Mouse (Mus musculus) CH12.LX (cell line): ENCODE measurements around the gene Cd99l2. TPM values are rescaled to one million over a fixed set of nuclear protein-coding genes. Genes with fewer than 3 reads are reported as not detected.

ENCODE experiments used
- DNase-seq: peaks from one replicate; pipeline ENCODE4 v3.0.0-alpha.2; 2013; ENCODE audit errors: extremely low read depth
- H3K27ac ChIP-seq: 2 replicates; pipeline ENCODE4 v1.5.1; 2012; ENCODE audit warnings: low read depth, mild to moderate bottlenecking, control low read depth, moderate library complexity; ENCODE audit not compliant: insufficient read depth
- H3K27me3 ChIP-seq: replicated peaks from 2 replicates; pipeline ENCODE3; 2012; ENCODE audit warnings: inconsistent platforms
- H3K36me3 ChIP-seq, 2 experiments: replicated peaks in 1 of 2; 2 replicates each; pipeline versions ENCODE3 to v1.6.1; 2012; ENCODE audit warnings: inconsistent platforms in 1 of 2, low read length in 1 of 2, mild to moderate bottlenecking in 1 of 2, mixed read lengths in 1 of 2, moderate library complexity in 1 of 2; ENCODE audit not compliant: control insufficient read depth in 1 of 2, insufficient read depth in 1 of 2
- H3K4me1 ChIP-seq, 2 experiments: 2 replicates each; pipeline ENCODE4 v1.6.1; 2012; ENCODE audit warnings: inconsistent platforms in 1 of 2, moderate library complexity in 1 of 2; ENCODE audit not compliant: insufficient read depth in 2 of 2, control insufficient read depth in 1 of 2
- H3K4me2 ChIP-seq: 2 replicates; pipeline ENCODE4 v1.6.1; 2012; ENCODE audit warnings: low read depth, mild to moderate bottlenecking, control low read depth; ENCODE audit not compliant: poor library complexity, insufficient read depth, severe bottlenecking
- H3K4me3 ChIP-seq, 3 experiments: fragments of 150-350 bp in 1 of 3; sonication (generic) in 1 of 3; replicated peaks in 1 of 3; 2 replicates each; pipeline versions ENCODE3 to v1.5.1; 2011 to 2012; ENCODE audit warnings: low read depth in 2 of 3, low read length in 2 of 3, mild to moderate bottlenecking in 2 of 3, moderate library complexity in 2 of 3, control low read depth in 1 of 3, improper control_type of control experiment in 1 of 3, inconsistent platforms in 1 of 3, mixed read lengths in 1 of 3; ENCODE audit not compliant: poor library complexity in 1 of 3
- H3K79me2 ChIP-seq: replicated peaks from 2 replicates; pipeline ENCODE4 v1.6.1; 2012; ENCODE audit warnings: mild to moderate bottlenecking, moderate library complexity; ENCODE audit not compliant: control insufficient read depth, poor library complexity, insufficient read depth, severe bottlenecking; ENCODE audit errors: extremely low read depth
- H3K9ac ChIP-seq: 2 replicates; pipeline ENCODE4 v1.6.1; 2012; ENCODE audit warnings: low read depth, mild to moderate bottlenecking, control low read depth, moderate library complexity; ENCODE audit not compliant: insufficient read depth
- H3K9me3 ChIP-seq: replicated peaks from 2 replicates; pipeline ENCODE3; 2012; ENCODE audit warnings: low read length, inconsistent platforms, mixed read lengths
- BHLHE40 ChIP-seq: IDR thresholded peaks from 2 replicates; pipeline ENCODE4 v1.6.1; 2011; ENCODE audit warnings: mild to moderate bottlenecking, low read depth, low read length, improper control_type of control experiment
- CHD1 ChIP-seq: IDR thresholded peaks from 2 replicates; pipeline ENCODE4 v1.6.1; 2012; ENCODE audit warnings: low read depth, low read length, improper control_type of control experiment, inconsistent platforms
- CHD2 ChIP-seq: IDR thresholded peaks from 2 replicates; pipeline ENCODE4 v1.6.1; 2011; ENCODE audit warnings: low read length, improper control_type of control experiment
- ELF1 ChIP-seq: IDR thresholded peaks from 2 replicates; pipeline ENCODE4 v1.6.1; 2014; ENCODE audit warnings: low read depth, mild to moderate bottlenecking, inconsistent platforms, low read length, improper control_type of control experiment
- EP300 ChIP-seq: IDR thresholded peaks from 2 replicates; pipeline ENCODE4 v1.6.1; 2011; ENCODE audit warnings: low read length, improper control_type of control experiment
- ETS1 ChIP-seq: conservative IDR thresholded peaks from 2 replicates; pipeline ENCODE4 v1.6.1; 2012; ENCODE audit warnings: low read depth, mild to moderate bottlenecking, inconsistent platforms, low read length, improper control_type of control experiment, moderate library complexity
- IRF4 ChIP-seq: IDR thresholded peaks from 2 replicates; pipeline ENCODE4 v1.6.1; 2014; ENCODE audit warnings: low read depth, mild to moderate bottlenecking, inconsistent platforms, low read length, improper control_type of control experiment
- MAFK ChIP-seq: IDR thresholded peaks from 2 replicates; pipeline ENCODE4 v1.6.1; 2011; ENCODE audit warnings: low read length, improper control_type of control experiment; ENCODE audit not compliant: insufficient replicate concordance
- MEF2A ChIP-seq: IDR thresholded peaks from 2 replicates; pipeline ENCODE4 v1.6.1; 2014; ENCODE audit warnings: low read depth, mild to moderate bottlenecking, inconsistent platforms, low read length, improper control_type of control experiment, borderline replicate concordance
- MXI1 ChIP-seq: IDR thresholded peaks from 2 replicates; pipeline ENCODE4 v1.6.1; 2011; ENCODE audit warnings: mild to moderate bottlenecking, low read depth, low read length, improper control_type of control experiment
- NELFE ChIP-seq: IDR thresholded peaks from 2 replicates; pipeline ENCODE4 v1.6.1; 2011; ENCODE audit warnings: low read depth, low read length, improper control_type of control experiment
- POLR2A ChIP-seq: IDR thresholded peaks from 2 replicates; pipeline ENCODE4 v1.6.1; 2011; ENCODE audit warnings: low read depth, mild to moderate bottlenecking, improper control_type of control experiment, low read length
- RAD21 ChIP-seq: IDR thresholded peaks from 2 replicates; pipeline ENCODE4 v1.6.1; 2011; ENCODE audit warnings: low read depth, mild to moderate bottlenecking, low read length, improper control_type of control experiment, moderate library complexity
- RCOR1 ChIP-seq: conservative IDR thresholded peaks from 2 replicates; pipeline ENCODE4 v1.6.1; 2012; ENCODE audit warnings: low read depth, mild to moderate bottlenecking, inconsistent platforms, low read length, improper control_type of control experiment
- SIN3A ChIP-seq: IDR thresholded peaks from 2 replicates; pipeline ENCODE4 v1.6.1; 2012; ENCODE audit warnings: low read length, improper control_type of control experiment, inconsistent platforms
- SMC3 ChIP-seq: IDR thresholded peaks from 2 replicates; pipeline ENCODE4 v1.6.1; 2011; ENCODE audit warnings: low read depth, low read length, improper control_type of control experiment
- TBP ChIP-seq: conservative IDR thresholded peaks from 2 replicates; pipeline ENCODE4 v1.6.1; 2011; ENCODE audit warnings: low read depth, low read length, improper control_type of control experiment
- USF2 ChIP-seq: conservative IDR thresholded peaks from 2 replicates; pipeline ENCODE4 v1.6.1; 2011; ENCODE audit warnings: low read depth, low read length, improper control_type of control experiment
- ZC3H11A ChIP-seq: IDR thresholded peaks from 2 replicates; pipeline ENCODE4 v1.6.1; 2012; ENCODE audit warnings: low read depth, mild to moderate bottlenecking, inconsistent platforms, low read length, improper control_type of control experiment
- ZMIZ1 ChIP-seq: IDR thresholded peaks from 2 replicates; pipeline ENCODE4 v1.6.1; 2012; ENCODE audit warnings: low read depth, mild to moderate bottlenecking, inconsistent platforms, low read length, improper control_type of control experiment
- ZNF384 ChIP-seq: IDR thresholded peaks from 2 replicates; pipeline ENCODE4 v1.6.1; 2012; ENCODE audit warnings: low read depth, low read length, improper control_type of control experiment, inconsistent platforms
- dilution Hi-C: fragments of 300-500 bp; cut with MboI; formaldehyde crosslinking; loops from 2 replicates; pipeline ENCODE4 v1.14.3; 2020; ENCODE audit warnings: low sequenced_read_pairs; ENCODE audit not compliant: extremely low pct_unique_long_range_greater_than_20kb, extremely low pct_ligation_motif_present
- in situ Hi-C: fragments of 300-500 bp; cut with MboI; formaldehyde crosslinking; loops from 3 replicates; pipeline ENCODE4 v1.14.3; 2019; ENCODE audit warnings: low sequenced_read_pairs, low pct_ligation_motif_present, low pct_unique_long_range_greater_than_20kb, mixed read lengths
- polyA plus RNA-seq: library from polyadenylated mRNA; unstranded; fragments of >175 nt; gene quantifications from 2 replicates; pipeline ENCODE4 v1.2.1, GENCODE M21; 2012; ENCODE audit warnings: low read depth; ENCODE audit not compliant: insufficient read length
- total RNA-seq, 2 experiments: library from RNA; depleted of rRNA; stranded (reverse); fragments of 300-350 nt in 1 of 2; fragments of >200 nt in 1 of 2; gene quantifications; 2 replicates each; pipeline ENCODE4 v1.2.3; 2012 to 2014

Cd99l2 gene
- total and polyA plus RNA-seq, 3 experiments, result 9.9 to 13.7 (median 10.4) TPM

DNA sequence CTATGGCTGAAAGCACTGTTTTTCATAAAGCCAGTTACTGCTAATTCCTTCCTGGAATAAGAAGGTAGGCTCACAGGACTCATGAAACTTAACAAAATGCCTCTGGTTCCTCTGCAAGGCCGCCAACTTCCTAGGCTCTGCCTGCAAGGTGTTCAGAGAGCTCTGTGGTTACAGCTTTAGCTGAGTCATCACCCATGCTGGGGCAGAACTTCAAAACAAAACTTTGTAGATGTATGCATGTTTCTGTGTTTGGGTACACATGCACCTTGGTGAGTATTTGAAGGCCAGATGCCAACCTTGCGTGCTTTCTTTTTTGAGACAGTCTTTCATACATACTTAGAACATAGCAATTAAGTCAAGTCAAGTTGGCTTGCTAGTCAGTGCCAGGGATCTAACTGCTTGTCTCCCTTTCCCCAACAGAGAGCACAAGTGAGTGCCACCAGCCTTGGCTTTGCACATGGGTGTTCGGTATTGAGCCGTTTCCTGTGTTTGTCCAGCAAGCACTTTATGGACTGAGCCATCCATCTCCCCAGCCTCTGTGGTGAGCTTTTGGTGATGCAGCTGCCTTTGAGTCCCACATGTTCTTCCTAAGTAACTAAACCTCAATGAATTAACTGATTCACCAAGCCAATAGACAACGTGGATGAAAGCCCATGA lies 23.9 kb downstream of the Cd99l2 start:
- in situ Hi-C loops, result no loop called here
- Histone ChIP-seq H3K4me1 (peaks cover 7 to 11% of the 10 kb centered on the region in 2 experiments), H3K79me2 (no peaks in the 10 kb centered on the region), H3K9me3 (no peaks in the 10 kb centered on the region), H3K4me3 (no peak overlapping the region), H3K27me3 (no peaks in the 10 kb centered on the region), H3K27ac (no peak overlapping the region)
- no peak for DNase-seq
- dilution Hi-C loops, result no loop called here
- TF ChIP-seq BHLHE40 (no peak), ZNF384 (no peak), MAFK (peak; percentile 82), ELF1 (no peak)
- TF ChIP-seq, all 38 proteins: peak for 1
- Histone ChIP-seq H3K9ac (no peak overlapping the region), H3K4me2 (peak overlapping the region; percentile 29; the same call in 1 of the 2 replicates), H3K36me3 (no peaks in the 10 kb centered on the region)

DNA sequence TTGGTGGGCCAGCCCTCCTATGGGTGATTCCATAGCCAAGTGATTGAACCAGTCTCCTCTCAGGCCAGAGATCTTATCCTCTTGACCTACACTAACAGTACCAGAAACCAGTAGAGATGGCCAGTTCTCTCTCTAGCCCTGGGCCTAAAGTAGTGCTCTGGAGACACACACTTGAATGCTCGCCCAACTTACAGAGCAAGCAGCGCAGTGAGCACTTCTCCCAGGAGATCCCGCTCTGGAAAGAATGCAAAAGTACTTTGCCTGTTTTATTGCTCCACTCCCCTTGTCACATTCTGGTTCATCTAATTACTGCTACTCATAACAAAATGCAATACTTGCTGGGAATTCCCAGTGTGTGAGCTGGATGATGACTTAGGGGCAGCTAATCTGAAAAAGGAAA lies 25.2 kb downstream of the Cd99l2 start:
- H3K36me3 ChIP-seq, result no peaks in the 10 kb centered on the region
- dilution Hi-C loops (no loop called here), in situ Hi-C loops (no loop called here)
- no peak overlapping the region for H3K4me3 ChIP-seq
- H3K27ac ChIP-seq, result no peak overlapping the region
- H3K9me3 ChIP-seq, result no peaks in the 10 kb centered on the region
- no peak for TF ChIP-seq ETS1
- TF ChIP-seq ZC3H11A, result no peak
- no peak for TF ChIP-seq POLR2A
- no peak for TF ChIP-seq BHLHE40
- no peak for TF ChIP-seq EP300
- TF ChIP-seq IRF4, result no peak
- TF ChIP-seq TBP, result no peak
- TF ChIP-seq SIN3A, result no peak
- no peak for TF ChIP-seq CHD2
- TF ChIP-seq SMC3, result no peak
- no peak for TF ChIP-seq MEF2A
- no peaks in the 10 kb centered on the region for H3K79me2 ChIP-seq
- no peak overlapping the region for H3K4me2 ChIP-seq
- no peak overlapping the region for H3K9ac ChIP-seq
- DNase-seq, result no peak
- H3K4me1 ChIP-seq, result peaks cover 7 to 11% of the 10 kb centered on the region in 2 experiments
- H3K27me3 ChIP-seq, result no peaks in the 10 kb centered on the region

DNA sequence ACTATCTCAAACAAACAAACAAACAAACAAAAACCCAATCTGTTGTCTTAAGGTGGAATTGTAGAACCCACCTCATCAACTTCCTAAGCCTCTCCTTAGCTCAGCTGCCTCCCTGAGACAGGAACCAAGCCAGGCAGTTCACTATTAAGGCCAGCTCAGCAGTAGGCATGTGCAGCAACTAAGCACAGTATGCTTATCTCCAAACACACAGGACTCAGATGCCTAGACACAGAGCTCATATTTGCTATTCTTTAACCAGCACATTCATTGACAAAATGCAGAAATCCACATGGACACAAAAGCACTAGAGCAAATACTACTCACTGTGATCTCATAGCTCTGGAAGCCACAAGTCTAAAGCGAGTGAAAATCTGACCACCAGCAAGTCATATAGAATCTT lies 27.2 kb downstream of the Cd99l2 start:
- Histone ChIP-seq H3K9ac (no peak overlapping the region), H3K79me2 (no peaks in the 10 kb centered on the region), H3K9me3 (no peaks in the 10 kb centered on the region), H3K4me1 (peaks cover 7 to 11% of the 10 kb centered on the region in 2 experiments), H3K27ac (no peak overlapping the region), H3K36me3 (no peaks in the 10 kb centered on the region), H3K27me3 (no peaks in the 10 kb centered on the region), H3K4me2 (no peak overlapping the region), H3K4me3 (no peak overlapping the region)
- dilution Hi-C loops (no loop called here), in situ Hi-C loops (no loop called here)
- no peak for DNase-seq
- no peak for TF ChIP-seq USF2
- TF ChIP-seq TBP, result no peak
- TF ChIP-seq RAD21, result no peak
- TF ChIP-seq EP300, result no peak
- TF ChIP-seq ELF1, result no peak
- no peak for TF ChIP-seq ZMIZ1
- no peak for TF ChIP-seq RCOR1
- TF ChIP-seq MXI1, result no peak
- TF ChIP-seq SIN3A, result no peak
- TF ChIP-seq CHD1, result no peak
- no peak for TF ChIP-seq BHLHE40
- no peak for TF ChIP-seq NELFE
- TF ChIP-seq ZC3H11A, result no peak
- TF ChIP-seq, all 38 proteins: peak for 0
